Mouse (Mus musculus) neural tube, embryonic 13.5 days (tissue): ENCODE results near the gene BC048403. TPM values are rescaled to one million over a fixed set of nuclear protein-coding genes. Genes with fewer than 3 reads are reported as not detected.

Source experiments
- ATAC-seq: fragments of 200-750 bp; cut with Nextera tagmentation; 2 replicates; pipeline ENCODE4 v1.8.0; 2017; ENCODE audit warnings: low read depth, mild to moderate bottlenecking, moderate TSS enrichment, moderate library complexity
- H3K27ac ChIP-seq: fragments of 300-500 bp; sonication (generic); replicated peaks from 2 replicates; pipeline ENCODE4 v1.5.1; 2015; ENCODE audit warnings: moderate library complexity, mild to moderate bottlenecking, inconsistent platforms
- H3K27me3 ChIP-seq: fragments of 300-500 bp; sonication (generic); 2 replicates; pipeline ENCODE4 v1.6.1; 2015; ENCODE audit warnings: mild to moderate bottlenecking, inconsistent platforms
- H3K36me3 ChIP-seq: fragments of 300-500 bp; sonication (generic); 2 replicates; pipeline ENCODE4 v1.6.1; 2015; ENCODE audit warnings: mild to moderate bottlenecking, inconsistent platforms
- H3K4me1 ChIP-seq: fragments of 300-500 bp; sonication (generic); replicated peaks from 2 replicates; pipeline ENCODE4 v1.6.1; 2015; ENCODE audit warnings: inconsistent platforms
- H3K4me2 ChIP-seq: fragments of 300-500 bp; sonication (generic); 2 replicates; pipeline ENCODE4 v1.6.1; 2015; ENCODE audit warnings: inconsistent platforms, mild to moderate bottlenecking, moderate library complexity
- H3K4me3 ChIP-seq: fragments of 300-500 bp; sonication (generic); 2 replicates; pipeline ENCODE4 v1.5.1; 2015; ENCODE audit warnings: mild to moderate bottlenecking, inconsistent platforms
- H3K9ac ChIP-seq: fragments of 300-500 bp; sonication (generic); 2 replicates; pipeline ENCODE4 v1.6.1; 2015; ENCODE audit warnings: moderate library complexity, mild to moderate bottlenecking, inconsistent platforms
- H3K9me3 ChIP-seq: fragments of 300-500 bp; sonication (generic); 2 replicates; pipeline ENCODE4 v1.6.1; 2016; ENCODE audit warnings: inconsistent platforms
- WGBS: fragments of 180-500 bp; shearing (Covaris S2); methylation state at CpG from one replicate; pipeline ENCODE4 v1.1.7; 2015; 5-methylcytosine and 5-hydroxymethylcytosine counted together
- polyA plus RNA-seq: library from polyadenylated mRNA; unstranded; fragments of >200 nt; fragmentation: Nextera tagmentation; extraction: Ambion mirVana; gene quantifications from 2 replicates; pipeline ENCODE4 v1.2.1, GENCODE M21; 2015

The BC048403 gene
- polyA plus RNA-seq, 1 experiment from 2014 or later = 2.7 TPM

GRCm38 (mm10) chr10:121726505-121726904 is 13.2 kb upstream of the BC048403 start:
- Histone ChIP-seq H3K9me3 (peaks cover 11% of the 10 kb centered on the region; the same call in 1 of the 2 replicates), H3K9ac (no peak overlapping the region), H3K4me2 (no peak overlapping the region), H3K27ac (no peak overlapping the region), H3K4me3 (no peak overlapping the region), H3K36me3 (no peaks in the 10 kb centered on the region), H3K4me1 (no peaks in the 10 kb centered on the region), H3K27me3 (no peaks in the 10 kb centered on the region)
- no peak for ATAC-seq
- WGBS = 65% methylated on average over 4 of the region's 4 CpGs

- WGBS = 79% methylated on average over 4 of the region's 4 CpGs
- no peaks in the 10 kb centered on the region for H3K36me3 ChIP-seq
- H3K27ac ChIP-seq = no peak overlapping the region
- H3K27me3 ChIP-seq = no peaks in the 10 kb centered on the region
- H3K9ac ChIP-seq = no peak overlapping the region
- H3K4me3 ChIP-seq = no peak overlapping the region
- no peak overlapping the region for H3K4me2 ChIP-seq
- no peak for ATAC-seq
- H3K9me3 ChIP-seq = peaks cover 4% of the 10 kb centered on the region; the same call in 1 of the 2 replicates
- H3K4me1 ChIP-seq = no peaks in the 10 kb centered on the region; the same call in 1 of the 2 replicates
Measured at GRCm38 (mm10) chr10:121727151-121727550, 12.6 kb upstream of the BC048403 start.

- H3K4me1 ChIP-seq = no peaks in the 10 kb centered on the region; the same call in 1 of the 2 replicates
- no peak overlapping the region for H3K4me3 ChIP-seq
- H3K36me3 ChIP-seq = no peaks in the 10 kb centered on the region
- WGBS = 98% methylated on average over 4 of the region's 4 CpGs
- H3K9ac ChIP-seq = no peak overlapping the region
- no peaks in the 10 kb centered on the region for H3K9me3 ChIP-seq
- H3K4me2 ChIP-seq = no peak overlapping the region
- no peak overlapping the region for H3K27ac ChIP-seq
- H3K27me3 ChIP-seq = no peaks in the 10 kb centered on the region
- ATAC-seq = no peak
Measured at GRCm38 (mm10) chr10:121728226-121728625, 11.5 kb upstream of the BC048403 start.

GRCm38 (mm10) chr10:121731048-121731725 is 8.6 kb upstream of the BC048403 start:
- 94% methylated on average over 8 of the region's 8 CpGs for WGBS
- no peaks in the 10 kb centered on the region for H3K36me3 ChIP-seq
- H3K27ac ChIP-seq = no peak overlapping the region
- H3K4me1 ChIP-seq = no peaks in the 10 kb centered on the region; the same call in 1 of the 2 replicates
- H3K9me3 ChIP-seq = no peaks in the 10 kb centered on the region
- H3K4me2 ChIP-seq = no peak overlapping the region
- ATAC-seq = no peak
- H3K9ac ChIP-seq = no peak overlapping the region
- H3K27me3 ChIP-seq = no peaks in the 10 kb centered on the region
- H3K4me3 ChIP-seq = no peak overlapping the region

- WGBS = 66% methylated on average over 9 of the region's 9 CpGs
- Histone ChIP-seq H3K4me3 (no peak overlapping the region), H3K9ac (no peak overlapping the region), H3K27me3 (no peaks in the 10 kb centered on the region), H3K9me3 (no peaks in the 10 kb centered on the region), H3K36me3 (no peaks in the 10 kb centered on the region), H3K4me1 (no peaks in the 10 kb centered on the region; the same call in 1 of the 2 replicates), H3K27ac (no peak overlapping the region), H3K4me2 (no peak overlapping the region)
- ATAC-seq = no peak; the same call in 1 of the 2 replicates
Measured at GRCm38 (mm10) chr10:121732542-121732941, 7.2 kb upstream of the BC048403 start.

GRCm38 (mm10) chr10:121737256-121737655 is 2.5 kb upstream of the BC048403 start:
- Histone ChIP-seq H3K27ac (no peak overlapping the region), H3K4me2 (no peak overlapping the region), H3K4me3 (no peak overlapping the region), H3K27me3 (no peaks in the 10 kb centered on the region), H3K36me3 (no peaks in the 10 kb centered on the region), H3K9me3 (no peaks in the 10 kb centered on the region), H3K4me1 (peaks cover 10% of the 10 kb centered on the region), H3K9ac (no peak overlapping the region)
- ATAC-seq = no peak
- 89% methylated on average over 3 of the region's 3 CpGs for WGBS

GRCm38 (mm10) chr10:121742336-121742735 is 2.6 kb downstream of the BC048403 start:
- 33% methylated on average over 4 of the region's 4 CpGs for WGBS
- H3K27me3 ChIP-seq = no peaks in the 10 kb centered on the region
- ATAC-seq = no peak
- H3K9me3 ChIP-seq = no peaks in the 10 kb centered on the region
- peaks cover 25% of the 10 kb centered on the region for H3K36me3 ChIP-seq
- H3K9ac ChIP-seq = no peak overlapping the region
- peaks cover 10% of the 10 kb centered on the region for H3K4me1 ChIP-seq
- no peak overlapping the region for H3K4me3 ChIP-seq
- no peak overlapping the region for H3K4me2 ChIP-seq
- H3K27ac ChIP-seq = no peak overlapping the region

GRCm38 (mm10) chr10:121750175-121750574 is 10.4 kb downstream of the BC048403 start:
- H3K9ac ChIP-seq = no peak overlapping the region
- H3K27ac ChIP-seq = no peak overlapping the region
- WGBS = 94% methylated on average over 12 of the region's 12 CpGs
- H3K4me1 ChIP-seq = no peaks in the 10 kb centered on the region
- no peak overlapping the region for H3K4me3 ChIP-seq
- peaks cover 62% of the 10 kb centered on the region for H3K36me3 ChIP-seq
- no peak overlapping the region for H3K4me2 ChIP-seq
- H3K27me3 ChIP-seq = no peaks in the 10 kb centered on the region
- ATAC-seq = no peak
- no peaks in the 10 kb centered on the region for H3K9me3 ChIP-seq

- Histone ChIP-seq H3K27ac (no peak overlapping the region), H3K36me3 (peaks cover 24% of the 10 kb centered on the region), H3K4me2 (no peak overlapping the region), H3K9me3 (no peaks in the 10 kb centered on the region), H3K4me3 (no peak overlapping the region), H3K4me1 (no peaks in the 10 kb centered on the region), H3K27me3 (no peaks in the 10 kb centered on the region), H3K9ac (no peak overlapping the region)
- WGBS = 80% methylated on average over 5 of the region's 5 CpGs
- ATAC-seq = no peak
Measured at GRCm38 (mm10) chr10:121754237-121754636, 14.5 kb downstream of the BC048403 start.

- no peaks in the 10 kb centered on the region for H3K9me3 ChIP-seq
- no peak for ATAC-seq
- H3K9ac ChIP-seq = no peak overlapping the region
- H3K27me3 ChIP-seq = no peaks in the 10 kb centered on the region
- H3K4me1 ChIP-seq = no peaks in the 10 kb centered on the region
- no peak overlapping the region for H3K27ac ChIP-seq
- WGBS = 25% methylated on average over 1 of the region's 1 CpGs
- H3K4me2 ChIP-seq = no peak overlapping the region
- peaks cover 16% of the 10 kb centered on the region for H3K36me3 ChIP-seq
- H3K4me3 ChIP-seq = no peak overlapping the region
Measured at GRCm38 (mm10) chr10:121755822-121756221, 16.1 kb downstream of the BC048403 start.

- Histone ChIP-seq H3K4me3 (no peak overlapping the region), H3K9me3 (no peaks in the 10 kb centered on the region), H3K4me2 (no peak overlapping the region), H3K9ac (no peak overlapping the region), H3K36me3 (0 out of 2 replicates have a peak, but pooled peaks cover 12% of the 10 kb centered on the region), H3K27ac (no peak overlapping the region), H3K4me1 (no peaks in the 10 kb centered on the region), H3K27me3 (no peaks in the 10 kb centered on the region)
- WGBS = 82% methylated on average over 4 of the region's 4 CpGs
- ATAC-seq = no peak
Measured at GRCm38 (mm10) chr10:121756677-121757076, 16.9 kb downstream of the BC048403 start.

GRCm38 (mm10) chr10:121759095-121759494 is 19.4 kb downstream of the BC048403 start:
- Histone ChIP-seq H3K4me3 (no peak overlapping the region), H3K9ac (no peak overlapping the region), H3K9me3 (no peaks in the 10 kb centered on the region), H3K36me3 (no peaks in the 10 kb centered on the region), H3K4me2 (no peak overlapping the region), H3K4me1 (no peaks in the 10 kb centered on the region), H3K27me3 (no peaks in the 10 kb centered on the region), H3K27ac (no peak overlapping the region)
- 56% methylated on average over 8 of the region's 8 CpGs for whole genome bisulfite sequencing
- ATAC-seq = no peak

GRCm38 (mm10) chr10:121762141-121762540 is 22.4 kb downstream of the BC048403 start:
- H3K27ac ChIP-seq = no peak overlapping the region
- no peak for ATAC-seq
- no peaks in the 10 kb centered on the region for H3K27me3 ChIP-seq
- no peaks in the 10 kb centered on the region for H3K9me3 ChIP-seq
- no peak overlapping the region for H3K4me2 ChIP-seq
- H3K36me3 ChIP-seq = no peaks in the 10 kb centered on the region
- WGBS = 83% methylated on average over 9 of the region's 9 CpGs
- no peak overlapping the region for H3K4me3 ChIP-seq
- peaks cover 5% of the 10 kb centered on the region for H3K4me1 ChIP-seq
- no peak overlapping the region for H3K9ac ChIP-seq
